Mouse (Mus musculus): ENCODE data around the gene Dnase2b.
A peak's percentile ranks its signal among the peaks of the same experiment; 100 is the strongest.

DNA sequence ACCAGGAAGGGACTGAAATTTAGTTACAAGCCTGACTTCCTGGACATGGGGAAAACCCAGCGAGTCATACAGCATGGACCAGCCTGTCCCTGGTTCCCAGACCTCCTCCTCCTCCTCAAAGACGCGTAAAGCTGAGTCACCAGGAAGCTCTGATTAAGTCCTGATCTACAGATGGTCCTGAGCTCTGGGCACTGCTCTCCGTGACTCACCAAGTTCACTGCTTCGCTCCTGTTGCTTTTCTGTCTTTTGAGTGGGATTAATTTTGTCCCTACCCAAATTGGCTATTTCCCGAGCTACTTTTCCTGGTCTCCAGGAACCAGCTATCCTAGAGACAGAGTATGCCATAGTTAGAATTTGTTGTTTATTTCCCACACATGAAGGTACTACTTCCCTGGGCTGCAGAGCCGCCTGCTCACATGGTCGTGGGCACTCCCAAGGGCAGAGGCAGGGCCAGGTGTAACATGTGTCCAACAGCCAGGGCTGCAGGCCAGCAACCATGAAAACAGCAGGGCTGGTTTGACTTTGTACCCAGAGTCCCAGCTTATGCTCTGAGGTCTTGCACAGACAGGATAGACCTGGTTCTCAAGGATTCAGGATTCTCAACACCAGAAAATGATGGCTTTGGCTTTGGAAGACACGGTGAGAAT is 47.4 kb downstream of the Dnase2b start:
- 0 out of 2 replicates have a peak, but pooled peaks have one; percentile 14 for TF ChIP-seq POLR2A (IDR thresholded peaks at IDR 0.05; ENCODE audit: extremely low read depth, insufficient read depth, low read length)
- TF ChIP-seq CTCF (IDR thresholded peaks at IDR 0.05; ENCODE audit: low read depth, low read length): no peak

Measured in liver, adult 2 months (tissue).